Mouse (Mus musculus) liver, postnatal 0 days (tissue): Measurements from ENCODE around the gene Ankrd52.

Source experiments
- CTCF ChIP-seq: sonication (generic); IDR thresholded peaks from 2 replicates; pipeline ENCODE4 v1.5.1; 2016; ENCODE audit warnings: antibody characterized with exemption, low read depth
- EP300 ChIP-seq: IDR thresholded peaks from 2 replicates; pipeline ENCODE4 v1.6.1; 2016; ENCODE audit warnings: antibody characterized with exemption, low read depth, mild to moderate bottlenecking

DNA sequence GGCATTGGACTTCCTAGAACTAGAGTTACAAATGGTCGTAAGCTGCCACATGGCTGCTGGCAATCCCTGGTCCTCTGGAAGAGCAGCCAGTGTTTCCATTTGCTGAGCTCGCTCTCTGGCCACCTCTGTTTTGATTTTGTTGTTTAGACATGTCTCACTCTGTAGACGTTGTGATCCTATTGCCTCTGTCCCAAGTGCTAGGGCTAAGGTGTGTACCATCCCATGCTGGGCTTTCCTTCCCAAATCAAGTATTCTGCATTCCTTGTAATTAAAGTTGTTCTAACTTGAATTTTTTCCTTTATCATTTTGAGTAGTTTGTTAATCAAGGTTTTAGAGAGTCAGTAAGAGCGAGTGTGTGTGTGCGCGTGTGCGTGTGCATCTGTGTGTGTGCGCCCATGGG, 29.4 kb upstream of the Ankrd52 start:
- TF ChIP-seq EP300 (no peak), CTCF (no peak)
